Mouse (Mus musculus) monocyte, adult 5-6 weeks (primary cell): Measurements from ENCODE around the gene Skp1a. TPM values are rescaled to one million over a fixed set of nuclear protein-coding genes. Genes with fewer than 3 reads are reported as not detected.

Experiments used
- ATAC-seq: fragments of 153-309, 156-312 bp; replicated peaks from 2 replicates; pipeline ENCODE4 v1.8.0; 2017; ENCODE audit warnings: mild to moderate bottlenecking; ENCODE audit not compliant: low TSS enrichment, insufficient number of reproducible peaks, severe bottlenecking, poor library complexity, low FRiP score
- total RNA-seq: library from RNA; stranded (forward); fragments of 200-1000, 200-491, 200-594 nt; gene quantifications from 3 replicates; pipeline ENCODE4 v1.2.3, GENCODE M21; 2017

The Skp1a gene
- total RNA-seq, 1 experiment from 2014 or later = 147 TPM

DNA sequence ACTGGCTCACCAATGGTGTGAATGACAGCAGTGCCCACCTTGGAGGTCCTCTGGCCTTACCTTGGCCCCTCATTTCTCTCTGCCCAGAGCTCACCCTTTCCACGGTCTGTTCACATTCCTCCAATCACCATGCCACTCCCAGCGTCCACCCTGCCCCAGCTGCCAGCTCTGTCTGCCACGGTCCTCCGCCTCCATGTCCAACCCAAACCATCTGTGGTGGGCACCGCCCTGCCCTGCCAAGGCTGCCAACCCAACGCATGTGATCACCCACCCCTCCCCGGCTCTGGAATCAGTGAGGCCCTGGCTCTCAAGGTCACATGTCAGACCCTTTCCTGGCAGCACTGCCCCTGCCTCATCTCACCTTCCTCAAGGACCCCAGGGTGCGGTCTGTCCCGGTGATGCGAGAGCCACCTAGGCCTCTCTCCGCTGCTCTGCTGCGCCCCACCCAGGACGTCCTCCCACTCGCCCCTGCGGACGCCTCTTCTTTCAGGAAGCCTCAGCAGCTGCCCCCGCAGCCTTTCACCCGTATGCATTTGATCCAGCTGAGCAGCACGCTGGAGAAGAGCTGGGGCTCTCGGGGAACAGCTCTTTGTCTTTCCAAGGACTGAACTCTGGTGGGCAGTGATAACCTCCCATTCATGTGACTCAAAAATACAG, 42.8 kb downstream of the Skp1a start:
- no peak for ATAC-seq

GRCm38 (mm10) chr11:52275366-52275765, 43.6 kb downstream of the Skp1a start:
- ATAC-seq = no peak

- ATAC-seq = no peak
Observed at GRCm38 (mm10) chr11:52275774-52276555, 44.2 kb downstream of the Skp1a start.

DNA sequence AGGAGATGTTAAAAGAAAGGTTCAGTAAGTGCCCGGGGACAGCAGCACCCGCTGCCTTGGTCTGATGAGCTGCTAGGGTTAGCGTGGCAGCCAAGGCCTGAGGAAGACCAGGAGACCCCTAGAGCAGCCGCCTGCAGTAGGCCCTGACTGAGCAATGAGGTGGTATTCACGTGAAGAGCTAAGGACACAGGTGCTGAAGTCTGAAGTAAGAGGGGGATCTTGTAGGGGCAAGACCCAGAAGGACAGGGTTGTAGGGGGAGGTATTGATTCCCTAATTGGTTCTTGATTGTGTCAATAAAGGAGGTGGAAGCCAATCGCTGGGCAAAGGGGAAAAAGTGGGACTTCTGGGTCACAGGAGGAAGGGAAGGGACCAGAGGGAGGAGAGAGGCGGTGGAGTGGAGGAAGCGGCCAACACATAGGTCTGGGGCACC, 45.2 kb downstream of the Skp1a start:
- no peak for ATAC-seq

DNA sequence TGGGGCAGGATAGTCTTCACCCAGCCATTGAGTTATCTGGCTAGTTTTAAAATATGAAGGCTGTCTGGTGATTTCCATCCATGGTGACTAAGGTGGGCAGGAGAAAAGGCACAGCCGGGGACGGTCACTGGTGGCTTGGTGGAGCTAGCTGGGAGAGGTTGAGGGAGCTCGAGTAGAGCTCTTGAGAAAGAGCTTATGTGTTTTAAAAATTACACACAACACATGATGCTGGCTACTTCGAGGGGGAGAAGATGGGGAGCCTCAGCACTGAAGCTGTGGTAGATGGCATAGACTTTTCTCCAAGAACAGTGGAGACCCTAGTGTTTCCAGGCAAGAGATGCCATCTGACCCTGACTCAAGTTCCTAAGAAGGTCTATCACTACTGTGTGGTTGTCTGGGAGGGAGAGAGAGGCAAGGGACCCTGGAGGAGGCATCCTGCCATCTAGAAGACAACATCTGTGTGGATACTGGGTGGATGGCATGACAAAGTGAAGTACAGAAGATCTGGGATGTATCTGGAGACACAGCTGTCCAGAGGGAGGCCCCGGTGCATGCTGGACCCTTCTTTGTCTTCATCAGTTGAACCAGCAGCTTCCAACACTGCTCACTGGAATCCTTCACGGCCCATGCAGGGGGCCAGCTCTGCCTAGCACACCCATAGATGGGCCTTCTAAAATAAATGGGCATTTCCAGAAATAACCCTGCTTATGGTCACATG, 45.8 kb downstream of the Skp1a start:
- ATAC-seq = no peak

DNA sequence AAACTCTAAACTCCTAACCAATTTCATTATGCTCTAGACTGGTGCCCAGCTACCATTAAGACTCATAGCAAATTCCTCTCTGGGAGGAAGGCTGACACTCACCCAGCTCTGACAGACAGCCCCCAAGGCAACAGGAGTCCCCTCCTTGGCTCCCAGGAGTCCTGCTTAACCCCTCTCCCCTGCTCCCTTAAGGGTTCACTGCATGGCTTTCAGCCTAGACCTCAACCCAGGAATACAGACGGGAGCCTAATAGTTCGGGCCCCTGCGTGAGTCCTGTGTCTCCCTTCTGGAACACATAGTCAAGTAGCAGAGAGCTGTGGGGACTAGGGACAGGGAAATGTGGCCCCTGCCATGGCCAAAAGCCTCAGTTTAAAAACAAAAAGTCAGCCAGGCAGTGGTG, 46.4 kb downstream of the Skp1a start:
- ATAC-seq = no peak

DNA sequence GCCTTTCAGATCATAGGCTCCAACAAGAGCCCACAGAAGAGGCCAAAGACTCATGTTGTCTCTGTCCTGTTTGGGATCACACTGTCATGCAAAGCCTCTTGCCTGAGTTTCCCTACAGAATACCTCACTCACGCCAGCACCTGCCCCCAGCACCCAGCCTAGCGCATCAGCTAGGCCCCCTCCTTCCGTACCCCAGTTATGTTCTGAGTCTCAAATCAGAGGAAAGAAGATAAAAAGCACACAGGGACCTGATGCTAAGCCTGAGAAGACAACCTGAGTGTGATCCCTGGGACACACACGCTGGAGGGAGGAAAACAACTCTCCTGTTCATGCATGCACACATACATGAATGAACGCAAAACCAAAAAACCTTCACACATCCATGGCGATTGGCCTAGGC, 47.2 kb downstream of the Skp1a start:
- ATAC-seq = no peak

- ATAC-seq = no peak
Observed at GRCm38 (mm10) chr11:52279611-52280145, 47.9 kb downstream of the Skp1a start.

DNA sequence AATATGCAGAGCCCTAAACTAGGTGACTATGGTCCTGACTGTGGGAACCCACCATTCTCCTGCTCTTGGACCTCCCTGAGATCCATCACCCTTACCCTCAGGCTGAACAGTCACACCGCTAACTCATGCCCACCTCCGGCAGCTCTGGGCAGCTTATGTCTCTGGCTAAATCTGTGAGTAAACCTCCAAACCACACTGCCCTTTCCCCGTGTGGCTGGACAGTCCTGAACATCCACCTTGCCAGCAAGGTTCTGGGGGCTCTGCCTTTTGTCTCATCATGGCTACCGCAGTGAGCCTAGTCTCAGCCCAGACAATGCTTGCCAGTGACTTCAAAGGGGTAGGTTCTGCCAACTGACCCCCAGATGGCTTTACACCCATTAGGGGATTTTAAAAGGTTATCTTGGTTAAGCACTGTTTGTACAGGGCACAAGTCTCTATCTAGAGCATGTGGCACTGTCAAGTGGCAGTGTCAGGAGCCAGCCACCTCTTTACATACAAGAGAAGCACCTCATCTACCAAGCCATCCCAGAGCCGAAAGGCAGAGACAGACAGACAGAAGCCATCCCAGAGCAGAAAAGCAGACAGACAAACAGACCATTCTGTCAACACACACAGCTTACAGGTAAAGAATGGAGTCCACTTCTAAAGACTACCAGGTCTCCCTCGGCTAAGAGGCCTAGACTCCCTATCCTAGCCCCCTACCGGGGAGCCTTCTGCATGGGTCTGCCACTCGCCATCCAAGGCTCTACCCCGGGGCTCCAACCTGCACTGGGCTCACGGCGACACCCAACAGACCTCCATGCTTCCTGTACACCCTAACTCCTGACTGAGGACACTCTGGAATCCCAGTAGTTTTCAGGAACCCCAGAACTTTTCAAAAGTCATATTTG, 49.0 kb downstream of the Skp1a start:
- no peak for ATAC-seq

- ATAC-seq = no peak
Observed at GRCm38 (mm10) chr11:52281568-52282328, 50.0 kb downstream of the Skp1a start.

DNA sequence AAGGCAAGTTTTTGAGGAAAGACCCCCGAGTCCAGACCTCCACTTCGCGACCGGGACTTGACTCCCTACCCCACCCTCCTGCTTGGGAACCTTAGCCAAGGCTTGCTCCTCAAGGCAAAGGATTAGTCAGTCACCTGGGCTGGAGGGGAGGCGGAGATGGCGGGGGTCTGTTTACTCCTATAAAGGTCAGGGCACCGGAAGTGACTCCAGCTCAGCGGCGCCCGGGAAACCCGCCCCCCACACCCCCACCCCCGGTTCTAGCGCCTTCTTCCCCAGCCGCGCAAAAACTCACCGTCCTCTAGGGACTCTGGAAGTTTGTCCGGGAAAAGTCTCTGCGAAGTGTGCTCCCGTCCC, 50.6 kb downstream of the Skp1a start:
- no peak for ATAC-seq

DNA sequence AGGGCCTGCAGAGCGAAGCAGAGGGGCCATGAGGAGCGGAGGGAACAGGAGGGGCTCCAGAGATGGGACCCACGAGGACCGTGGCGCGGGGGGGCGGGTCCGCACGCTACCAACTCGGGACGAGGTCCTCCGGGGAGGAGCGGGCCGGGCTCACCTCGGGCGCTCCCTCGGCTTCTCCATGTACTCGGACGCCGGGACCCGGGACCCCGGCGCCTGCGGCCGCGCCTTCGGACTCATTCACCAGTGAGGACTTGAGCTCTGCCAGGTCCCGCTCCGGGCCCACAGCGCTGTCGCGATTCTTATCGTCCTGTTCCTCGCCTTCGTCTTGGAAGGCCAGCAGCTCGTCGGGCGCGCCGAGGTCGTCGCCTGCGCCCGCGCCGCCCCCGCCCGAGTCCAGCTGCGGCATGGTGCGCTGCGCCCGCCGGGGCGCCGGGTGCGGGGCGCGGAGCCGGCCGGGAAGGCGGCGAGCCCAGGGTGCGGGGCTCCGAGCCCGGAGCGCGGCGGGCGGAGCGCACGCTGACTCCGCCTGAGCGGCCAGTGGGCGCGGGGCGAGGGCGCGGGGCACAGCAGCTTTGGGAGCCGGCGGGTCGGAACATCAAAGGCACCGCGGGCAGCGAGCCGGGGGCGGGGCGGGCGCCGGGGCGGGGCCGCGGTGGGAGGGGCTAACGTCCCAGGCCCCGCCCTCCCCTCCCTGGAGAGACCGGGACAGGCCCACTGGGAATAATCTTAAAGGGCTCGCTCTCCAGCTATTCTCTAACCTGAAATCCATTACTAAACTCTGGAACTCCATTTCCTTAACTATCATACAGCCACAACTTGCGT, 51.2 kb downstream of the Skp1a start, which contains the start of gene Tcf7:
TSS of gene Tcf7 (minus strand) at position 241 of the 822 bp plus-strand sequence.
- ATAC-seq = no peak

DNA sequence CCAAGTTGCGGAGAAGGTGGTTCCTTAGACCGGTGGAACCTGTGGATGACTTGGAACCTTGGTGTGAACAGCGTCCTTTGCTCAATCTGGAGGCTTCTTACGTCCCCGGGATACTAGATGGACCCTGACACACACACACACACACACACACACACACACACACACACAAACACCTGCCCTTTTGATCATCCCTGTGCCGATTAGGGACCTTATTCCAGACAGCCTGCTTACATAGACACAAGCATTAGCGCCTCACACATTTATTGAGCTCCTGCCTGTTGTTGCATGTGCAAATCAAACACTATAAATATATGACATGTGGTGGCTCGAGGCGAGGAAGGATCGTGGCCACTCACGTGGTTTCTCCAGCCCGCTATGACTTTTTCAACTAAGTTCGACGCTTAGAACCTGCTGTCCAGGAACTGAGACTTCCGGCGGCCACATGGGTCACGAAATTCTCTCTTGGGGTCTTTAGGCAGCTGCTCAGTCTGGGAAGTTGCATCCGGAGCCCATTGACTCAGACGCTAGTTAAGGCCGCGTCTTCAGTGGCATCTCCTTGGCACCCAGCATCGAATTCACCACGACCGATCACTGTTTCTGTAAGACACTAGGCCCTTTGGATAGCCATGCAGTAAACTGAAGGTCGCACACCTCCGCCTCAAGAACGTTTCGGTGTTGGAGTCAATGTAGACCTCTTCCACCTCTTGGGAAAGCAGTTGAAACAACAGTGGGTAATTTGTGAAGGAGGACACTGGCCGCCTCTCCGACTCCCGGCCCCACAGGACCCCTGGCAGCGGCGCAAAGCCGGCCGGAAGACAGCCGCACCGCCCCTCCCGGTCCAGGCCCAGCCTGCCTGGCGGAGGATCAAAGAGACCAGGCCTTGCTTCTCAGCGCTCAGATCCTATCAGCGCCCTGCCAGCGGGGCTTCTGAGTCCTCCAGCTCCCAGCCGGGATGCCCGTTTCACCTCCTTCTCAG, 52.1 kb downstream of the Skp1a start:
- no peak for ATAC-seq

- no peak for ATAC-seq
Observed at GRCm38 (mm10) chr11:52286301-52286957, 54.6 kb downstream of the Skp1a start.

DNA sequence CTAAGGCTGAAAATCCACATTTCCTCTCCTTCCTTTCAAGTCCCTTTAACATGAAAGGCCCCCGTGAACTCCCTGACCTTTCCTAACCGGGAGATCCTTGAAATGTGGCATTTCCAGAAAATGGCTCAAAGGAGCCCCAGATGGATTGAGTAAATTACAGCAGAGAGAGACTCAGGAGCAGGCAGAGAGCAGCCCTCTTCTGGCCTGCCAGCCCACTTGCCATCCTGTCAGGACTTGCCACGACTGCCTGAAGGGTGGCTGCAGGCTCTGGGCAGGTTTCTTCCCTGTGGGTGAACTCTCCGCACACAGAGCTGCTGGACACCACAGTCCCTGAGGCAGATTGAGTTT, 55.1 kb downstream of the Skp1a start:
- ATAC-seq = no peak

- ATAC-seq = no peak
Observed at GRCm38 (mm10) chr11:52292346-52292745, 60.6 kb downstream of the Skp1a start.
